Mouse (Mus musculus) hindbrain, embryonic 12.5 days (tissue): ENCODE data around the gene Nbr1. TPM values are rescaled to one million over a fixed set of nuclear protein-coding genes. Genes with fewer than 3 reads are reported as not detected.
"Not testable (repeated sequence)": the region's sequence is repeated elsewhere in the genome, so short reads cannot be mapped to it uniquely, and the experiment has no call there.

Source experiments
- ATAC-seq: fragments of 200-750 bp; cut with Nextera tagmentation; 2 replicates; pipeline ENCODE4 v1.8.0; 2017; ENCODE audit warnings: moderate TSS enrichment; ENCODE audit not compliant: low FRiP score
- H3K27ac ChIP-seq: fragments of 300-500 bp; sonication (generic); 2 replicates; pipeline ENCODE4 v1.5.1; 2016; ENCODE audit warnings: mild to moderate bottlenecking
- H3K27me3 ChIP-seq: fragments of 300-500 bp; sonication (generic); 2 replicates; pipeline ENCODE4 v1.6.1; 2016; ENCODE audit warnings: mild to moderate bottlenecking
- H3K36me3 ChIP-seq: fragments of 300-500 bp; sonication (generic); 2 replicates; pipeline ENCODE4 v1.6.1; 2016; ENCODE audit warnings: mild to moderate bottlenecking
- H3K4me1 ChIP-seq: fragments of 300-500 bp; sonication (generic); 2 replicates; pipeline ENCODE4 v1.6.1; 2016
- H3K4me2 ChIP-seq: fragments of 300-500 bp; sonication (generic); replicated peaks from 2 replicates; pipeline ENCODE4 v1.6.1; 2016; ENCODE audit warnings: mild to moderate bottlenecking
- H3K4me3 ChIP-seq: fragments of 300-500 bp; sonication (generic); 2 replicates; pipeline ENCODE4 v1.5.1; 2016; ENCODE audit warnings: mild to moderate bottlenecking
- H3K9ac ChIP-seq: fragments of 300-500 bp; sonication (generic); 2 replicates; pipeline ENCODE4 v1.6.1; 2016; ENCODE audit warnings: mild to moderate bottlenecking, moderate library complexity
- H3K9me3 ChIP-seq: fragments of 300-500 bp; sonication (generic); replicated peaks from 2 replicates; pipeline ENCODE4 v1.6.1; 2016; ENCODE audit warnings: mild to moderate bottlenecking
- WGBS: fragments of 180-500 bp; shearing (Covaris S2); methylation state at CpG from one replicate; pipeline ENCODE4 v1.1.7; 2016; 5-methylcytosine and 5-hydroxymethylcytosine counted together
- polyA plus RNA-seq: library from polyadenylated mRNA; unstranded; fragments of >200 nt; fragmentation: Nextera tagmentation; extraction: Ambion mirVana; gene quantifications from 2 replicates; pipeline ENCODE4 v1.2.1, GENCODE M21; 2016

Nbr1 gene
- polyA plus RNA-seq, 1 experiment from 2014 or later: 122 TPM

- peak overlapping the region; percentile 93 for H3K27ac ChIP-seq
- H3K9ac ChIP-seq: peak overlapping the region; percentile 82
- H3K36me3 ChIP-seq: peaks cover 9% of the 10 kb centered on the region; the same call in 1 of the 2 replicates
- H3K4me3 ChIP-seq: peak overlapping the region; percentile 56
- peak; percentile 98 for ATAC-seq
- H3K27me3 ChIP-seq: no peaks in the 10 kb centered on the region
- under 1% methylated on average over 37 of the region's 37 CpGs for WGBS
- no peaks in the 10 kb centered on the region for H3K9me3 ChIP-seq
- peak overlapping the region; percentile 66 for H3K4me2 ChIP-seq
- peaks cover 22% of the 10 kb centered on the region for H3K4me1 ChIP-seq
These were observed 739 bp downstream of the Nbr1 start for GRCm38 (mm10) chr11:101552476-101553300.

DNA sequence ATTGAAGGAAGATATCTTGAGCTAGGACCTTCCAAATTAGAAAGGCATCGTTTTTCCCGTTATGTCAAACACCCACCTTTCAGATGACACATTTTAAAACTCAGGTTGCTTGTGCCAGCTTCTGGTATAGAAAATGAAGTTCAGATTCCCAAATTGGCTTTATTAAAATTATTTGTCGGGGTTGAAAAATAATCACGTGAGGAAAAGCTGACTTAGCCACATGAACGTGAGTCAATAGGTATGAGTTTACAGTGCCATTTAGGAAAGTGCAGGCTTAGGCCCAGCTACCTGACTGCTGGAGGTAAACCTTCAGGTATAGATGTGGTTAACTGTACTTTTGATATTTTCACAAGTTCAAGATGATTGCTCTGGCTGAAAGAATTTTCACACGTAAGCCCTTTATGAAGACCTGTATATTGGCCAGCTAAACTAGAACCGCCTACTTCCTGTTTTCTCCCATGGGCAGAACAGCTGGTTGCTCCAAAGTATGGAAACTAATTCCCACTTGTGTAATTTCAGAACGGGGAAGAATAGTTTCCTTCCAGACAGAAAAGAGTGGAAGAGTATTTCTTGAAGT, 1.5 kb downstream of the Nbr1 start:
- H3K9ac ChIP-seq: peak overlapping the region; percentile 82
- peaks cover 22% of the 10 kb centered on the region for H3K4me1 ChIP-seq
- no peaks in the 10 kb centered on the region for H3K9me3 ChIP-seq
- H3K4me3 ChIP-seq: peak overlapping the region; percentile 56
- H3K27me3 ChIP-seq: no peaks in the 10 kb centered on the region
- WGBS: 23% methylated on average over 8 of the region's 8 CpGs
- peak overlapping the region; percentile 87 for H3K27ac ChIP-seq
- no peak for ATAC-seq
- peak overlapping the region; percentile 66 for H3K4me2 ChIP-seq
- H3K36me3 ChIP-seq: peaks cover 14% of the 10 kb centered on the region; the same call in 1 of the 2 replicates

DNA sequence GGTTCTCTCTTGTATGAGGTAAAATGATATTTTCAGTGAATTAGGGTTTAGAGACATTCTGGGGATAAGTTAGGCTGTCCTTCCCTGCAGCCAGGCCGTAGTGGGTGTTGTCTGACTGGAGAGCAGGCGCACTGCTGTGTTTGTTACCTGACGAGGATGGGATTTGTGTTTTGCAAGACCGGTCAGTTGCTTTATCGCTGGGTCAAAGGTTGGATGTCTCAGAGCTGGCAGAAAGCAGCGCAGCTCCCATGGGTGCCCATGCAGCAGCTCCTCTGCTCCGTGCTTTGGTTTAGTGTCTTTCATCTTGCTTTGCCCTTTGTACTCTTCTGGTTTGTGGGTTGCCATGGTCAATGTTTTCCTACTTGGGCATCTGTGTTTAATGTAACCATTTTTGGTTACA, 4.6 kb downstream of the Nbr1 start:
- H3K4me3 ChIP-seq: no peak overlapping the region
- no peak overlapping the region for H3K4me2 ChIP-seq
- H3K27me3 ChIP-seq: no peaks in the 10 kb centered on the region
- no peak for ATAC-seq
- H3K9ac ChIP-seq: no peak overlapping the region
- peaks cover 11% of the 10 kb centered on the region for H3K4me1 ChIP-seq
- H3K27ac ChIP-seq: no peak overlapping the region
- H3K36me3 ChIP-seq: peaks cover 40% of the 10 kb centered on the region
- 95% methylated on average over 7 of the region's 7 CpGs for WGBS
- H3K9me3 ChIP-seq: no peaks in the 10 kb centered on the region

DNA sequence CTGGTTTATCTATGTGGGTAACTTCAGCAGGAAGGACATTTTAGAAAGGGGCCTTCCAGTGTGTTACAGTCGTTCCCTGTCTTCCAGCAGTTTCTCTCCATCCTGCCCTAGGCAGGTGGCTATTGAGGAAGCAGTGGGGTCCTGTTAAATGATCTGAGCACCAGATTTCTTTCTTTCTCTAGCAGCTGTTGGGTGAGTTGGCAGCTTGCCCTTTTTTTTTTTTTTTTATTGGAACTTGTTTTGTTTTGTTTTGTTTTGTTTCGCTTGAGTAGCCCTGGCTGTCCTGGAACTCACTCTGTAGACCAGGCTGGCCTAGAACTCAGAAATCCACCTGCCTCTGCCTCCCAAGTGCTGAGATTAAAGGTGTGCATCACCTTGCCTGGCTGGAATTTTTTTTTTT, 5.0 kb downstream of the Nbr1 start:
- H3K4me1 ChIP-seq: peaks cover 11% of the 10 kb centered on the region
- no peaks in the 10 kb centered on the region for H3K27me3 ChIP-seq
- peaks cover 43% of the 10 kb centered on the region for H3K36me3 ChIP-seq
- no peaks in the 10 kb centered on the region for H3K9me3 ChIP-seq
- no peak overlapping the region for H3K9ac ChIP-seq
- no peak overlapping the region for H3K4me2 ChIP-seq
- no peak overlapping the region for H3K4me3 ChIP-seq
- no peak overlapping the region for H3K27ac ChIP-seq
- no peak for ATAC-seq
- 83% methylated on average over 2 of the region's 2 CpGs for WGBS

GRCm38 (mm10) chr11:101562391-101562790, 10.4 kb downstream of the Nbr1 start:
- 43% methylated on average over 5 of the region's 5 CpGs for WGBS

GRCm38 (mm10) chr11:101568421-101568820, 16.5 kb downstream of the Nbr1 start:
- no peak overlapping the region for H3K4me2 ChIP-seq
- peaks cover 87% of the 10 kb centered on the region for H3K36me3 ChIP-seq
- no peak overlapping the region for H3K9ac ChIP-seq
- H3K27me3 ChIP-seq: no peaks in the 10 kb centered on the region
- H3K9me3 ChIP-seq: no peaks in the 10 kb centered on the region
- no peak for ATAC-seq
- 81% methylated on average over 3 of the region's 3 CpGs for WGBS
- no peak overlapping the region for H3K4me3 ChIP-seq
- no peaks in the 10 kb centered on the region for H3K4me1 ChIP-seq
- H3K27ac ChIP-seq: no peak overlapping the region

More at GRCm38 (mm10) chr11:101562391-101562790, 10.4 kb downstream of the Nbr1 start:
- H3K36me3 ChIP-seq: peaks cover 76% of the 10 kb centered on the region
- no peak for ATAC-seq
- H3K4me3 ChIP-seq: no peak overlapping the region
- no peak overlapping the region for H3K9ac ChIP-seq
- H3K9me3 ChIP-seq: no peaks in the 10 kb centered on the region
- H3K4me2 ChIP-seq: no peak overlapping the region
- no peak overlapping the region for H3K27ac ChIP-seq
- no peaks in the 10 kb centered on the region for H3K27me3 ChIP-seq
- H3K4me1 ChIP-seq: no peaks in the 10 kb centered on the region

GRCm38 (mm10) chr11:101576116-101576515, 24.2 kb downstream of the Nbr1 start:
- WGBS: 79% methylated on average over 6 of the region's 6 CpGs
- no peaks in the 10 kb centered on the region for H3K4me1 ChIP-seq
- H3K4me3 ChIP-seq: no peak overlapping the region
- H3K9me3 ChIP-seq: no peaks in the 10 kb centered on the region
- peaks cover 93% of the 10 kb centered on the region for H3K36me3 ChIP-seq
- no peak overlapping the region for H3K4me2 ChIP-seq
- no peak for ATAC-seq
- H3K27me3 ChIP-seq: no peaks in the 10 kb centered on the region
- H3K9ac ChIP-seq: no peak overlapping the region
- no peak overlapping the region for H3K27ac ChIP-seq

- no peak for ATAC-seq
- H3K4me3 ChIP-seq: no peak overlapping the region
- H3K9me3 ChIP-seq: no peaks in the 10 kb centered on the region
- no peaks in the 10 kb centered on the region for H3K27me3 ChIP-seq
- H3K36me3 ChIP-seq: peaks cover 45% of the 10 kb centered on the region
- WGBS: 76% methylated on average over 6 of the region's 6 CpGs
- H3K4me2 ChIP-seq: no peak overlapping the region; the same call in 1 of the 2 replicates
- H3K4me1 ChIP-seq: peaks cover 8% of the 10 kb centered on the region
- no peak overlapping the region for H3K27ac ChIP-seq
- no peak overlapping the region for H3K9ac ChIP-seq
These were observed 29.3 kb downstream of the Nbr1 start for GRCm38 (mm10) chr11:101581081-101581764.

- Histone ChIP-seq H3K4me3 (peak within 1 kb of the TSS; percentile 26), H3K36me3 (peaks cover 38% of the 10 kb centered on the region), H3K9me3 (no peaks in the 10 kb centered on the region), H3K27me3 (no peaks in the 10 kb centered on the region), H3K4me1 (peaks cover 8% of the 10 kb centered on the region), H3K27ac (no peak within 1 kb of the TSS), H3K9ac (peak within 1 kb of the TSS; percentile 37; the same call in 1 of the 2 replicates), H3K4me2 (peak within 1 kb of the TSS; percentile 50)
- ATAC-seq: no peak
- 21% methylated on average over 30 of the region's 31 CpGs for WGBS
These were observed 30.4 kb downstream of the Nbr1 start, which contains the start of gene Tmem106a for GRCm38 (mm10) chr11:101582054-101583035. TSS of gene Tmem106a (plus strand) at chr11:101582242.

DNA sequence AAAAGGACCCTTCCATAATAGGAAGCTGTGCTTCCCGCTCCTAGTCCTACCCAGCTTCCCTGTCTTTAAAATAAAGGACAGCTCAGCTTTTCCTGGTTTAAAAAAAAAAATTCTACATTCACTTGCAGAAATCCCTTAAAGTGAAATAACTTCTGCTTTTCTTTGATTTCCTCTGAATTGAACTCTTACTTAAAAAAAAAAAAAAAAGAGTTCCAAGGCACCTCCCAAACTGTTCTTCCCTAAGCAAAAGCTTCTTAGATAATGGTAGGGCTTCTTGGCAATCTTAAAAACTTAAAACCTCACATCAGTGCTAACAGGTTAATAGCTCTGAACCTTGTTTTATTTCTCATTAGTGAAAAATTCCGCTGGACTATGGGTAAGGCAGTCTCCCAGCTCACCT, 31.3 kb downstream of the Nbr1 start:
- H3K9me3 ChIP-seq: no peaks in the 10 kb centered on the region
- H3K4me2 ChIP-seq: no peak overlapping the region
- no peak overlapping the region for H3K4me3 ChIP-seq
- H3K9ac ChIP-seq: no peak overlapping the region
- H3K27me3 ChIP-seq: no peaks in the 10 kb centered on the region
- ATAC-seq: no peak
- peaks cover 8% of the 10 kb centered on the region for H3K4me1 ChIP-seq
- no peak overlapping the region for H3K27ac ChIP-seq
- 91% methylated on average over 2 of the region's 2 CpGs for WGBS
- H3K36me3 ChIP-seq: peaks cover 29% of the 10 kb centered on the region

GRCm38 (mm10) chr11:101585031-101585430, 33.1 kb downstream of the Nbr1 start:
- not testable (repeated sequence) for H3K27me3 ChIP-seq, H3K27ac ChIP-seq, H3K9ac ChIP-seq, H3K9me3 ChIP-seq, H3K4me2 ChIP-seq, H3K4me3 ChIP-seq, H3K4me1 ChIP-seq, ATAC-seq
- H3K36me3 ChIP-seq: peaks cover 14% of the 10 kb centered on the region
- 100% methylated on average over 1 of the region's 1 CpGs for WGBS
